Mouse (Mus musculus): ENCODE results near the gene Mthfd1l.

GRCm38 (mm10) chr10:4155521-4155920 is 182.6 kb downstream of the Mthfd1l start:
- no peak for TF ChIP-seq POLR2A (IDR thresholded peaks at IDR 0.05; ENCODE audit: insufficient read depth, low read length)
- no peak for TF ChIP-seq EP300 (IDR thresholded peaks at IDR 0.05; ENCODE audit: insufficient read depth, low read depth, low read length)
